Mouse (Mus musculus) lung, postnatal 36 days (tissue): ENCODE measurements at regions not wholly inside any gene's neighbourhood (a gene's known extent, or its start where the extent isn't known, plus 50 kb on each side); places are given as distances from the start of the nearest gene placed in this dataset.

ENCODE experiments used
- DNase-seq: peaks from one replicate; pipeline ENCODE4 v3.0.0; 2022; ENCODE audit warnings: mixed read lengths

DNA sequence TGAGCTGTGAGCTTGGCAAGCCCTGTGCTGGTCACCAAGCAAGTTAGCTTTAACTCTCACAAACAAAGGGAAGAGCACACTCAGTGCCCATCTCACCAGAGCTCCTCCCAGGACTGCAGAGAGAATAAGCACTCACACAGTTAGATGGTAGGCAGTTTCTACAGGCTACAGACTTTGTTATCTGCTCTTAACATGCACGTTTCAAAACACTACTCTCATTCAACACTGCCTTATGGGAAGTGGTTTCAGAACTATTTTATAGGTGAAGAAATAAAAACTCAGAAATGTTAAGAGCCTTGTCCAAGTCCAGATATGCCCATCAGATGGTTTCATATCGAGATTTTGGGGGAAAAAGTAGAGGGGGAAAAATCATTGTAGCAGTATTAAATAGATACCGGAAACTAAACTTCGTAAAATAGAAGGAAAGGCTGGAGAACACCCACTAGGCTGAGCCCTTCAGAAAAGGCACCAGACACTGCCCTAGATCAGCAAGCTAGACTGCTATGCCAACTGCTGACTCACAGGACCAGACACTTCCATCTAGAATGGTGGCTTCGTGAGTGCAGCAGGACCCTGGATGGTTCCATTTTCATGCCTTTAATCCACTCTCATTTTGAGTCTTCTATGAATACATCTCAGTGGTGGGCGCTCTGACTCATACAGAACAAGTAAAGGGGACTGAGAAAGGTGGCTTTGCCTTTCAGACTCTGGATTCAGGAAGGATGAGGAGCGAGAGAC, 51.3 kb upstream of the Serbp1 start:
- no peak for DNase-seq

DNA sequence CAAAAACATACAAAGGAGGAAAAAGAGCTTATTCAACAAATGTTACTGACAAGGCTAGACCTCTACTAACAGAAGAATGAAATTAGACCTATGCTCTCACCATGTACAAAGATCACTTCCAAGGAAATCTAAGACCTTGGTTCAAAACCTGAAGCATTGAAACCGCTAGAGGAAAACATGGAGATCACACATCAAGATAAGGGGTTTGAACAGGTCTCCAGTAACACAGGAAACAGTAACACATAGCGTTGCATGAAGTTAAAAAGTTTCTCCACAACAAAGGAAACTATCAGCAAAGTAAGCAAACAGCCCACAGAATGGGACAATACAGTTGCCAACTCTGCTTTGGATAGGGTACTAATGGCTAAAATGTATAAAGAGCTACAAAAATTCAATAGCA, 53.3 kb upstream of the Serbp1 start:
- no peak for DNase-seq

DNA sequence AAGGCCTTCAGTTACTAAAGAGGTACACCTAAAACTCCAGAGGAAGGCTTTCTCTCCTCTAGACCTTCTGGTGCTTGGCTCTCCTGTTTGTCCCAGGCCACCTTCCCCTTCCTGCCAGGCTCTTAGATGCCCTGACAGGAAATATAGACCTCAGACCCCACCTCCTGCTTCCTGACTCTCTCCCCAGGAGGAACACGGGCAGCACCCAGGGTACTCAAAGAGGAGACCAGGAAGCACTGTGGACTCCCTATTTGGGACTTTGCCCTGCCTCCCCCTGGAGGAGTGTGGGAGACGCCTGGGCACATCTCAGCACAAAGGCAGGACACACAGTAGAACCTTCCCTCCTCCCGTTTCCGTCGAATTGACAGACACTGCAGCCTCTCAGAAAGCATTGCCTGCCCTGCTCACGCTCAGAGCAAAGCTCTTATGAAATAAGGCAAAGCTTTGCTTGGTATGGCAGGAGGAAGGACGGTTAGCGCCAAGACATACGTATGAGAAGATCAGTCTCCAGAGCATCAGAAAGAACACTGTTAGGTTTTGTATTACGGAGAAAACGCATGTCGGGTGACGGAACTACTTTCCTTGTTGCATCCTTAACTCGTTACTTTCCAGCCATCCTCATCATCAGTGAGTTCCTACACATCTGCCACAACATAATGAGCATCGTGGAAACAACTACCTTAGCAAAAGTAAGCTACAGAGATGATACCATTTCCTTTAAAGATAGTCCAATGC, 54.3 kb upstream of the Serbp1 start:
- DNase-seq, result no peak

DNA sequence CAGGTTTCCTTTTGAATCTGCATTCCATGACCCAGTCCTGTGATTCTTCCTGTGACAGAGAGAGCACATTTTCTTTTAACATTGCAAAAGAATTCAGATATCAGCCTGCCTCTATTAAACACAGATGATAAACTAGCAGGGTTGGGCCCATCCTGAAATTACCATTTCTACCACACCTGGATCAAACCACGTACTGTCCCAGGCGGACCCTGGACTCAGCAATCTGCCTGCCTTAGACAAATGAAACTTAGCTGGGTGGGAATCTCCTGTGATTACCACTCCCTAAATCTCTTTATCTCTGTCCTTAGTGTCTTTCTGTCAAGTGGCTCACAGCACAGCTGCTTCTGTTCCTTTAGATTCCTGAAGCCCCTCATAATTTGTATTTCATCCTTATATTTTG, 55.5 kb upstream of the Serbp1 start:
- no peak for DNase-seq

DNA sequence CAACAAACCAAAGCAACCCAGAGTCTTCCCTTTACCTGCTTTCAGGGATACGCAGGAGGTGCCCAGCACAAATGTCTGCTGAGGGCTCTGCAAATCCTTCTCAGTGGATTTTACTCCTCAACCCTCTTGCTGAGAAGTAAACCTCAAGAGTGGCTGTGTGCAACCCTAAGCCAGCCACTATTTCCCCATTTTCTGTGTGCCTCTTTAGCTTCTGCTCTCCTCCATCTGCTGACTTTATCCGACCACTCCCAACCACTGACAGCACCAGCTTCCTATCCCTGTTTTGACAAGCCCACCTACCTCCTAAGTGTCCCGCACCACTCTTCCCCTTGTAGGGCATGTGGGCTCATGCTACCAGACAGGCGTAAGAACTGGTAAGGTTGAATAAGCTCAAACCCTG, 56.5 kb upstream of the Serbp1 start:
- no peak for DNase-seq

DNA sequence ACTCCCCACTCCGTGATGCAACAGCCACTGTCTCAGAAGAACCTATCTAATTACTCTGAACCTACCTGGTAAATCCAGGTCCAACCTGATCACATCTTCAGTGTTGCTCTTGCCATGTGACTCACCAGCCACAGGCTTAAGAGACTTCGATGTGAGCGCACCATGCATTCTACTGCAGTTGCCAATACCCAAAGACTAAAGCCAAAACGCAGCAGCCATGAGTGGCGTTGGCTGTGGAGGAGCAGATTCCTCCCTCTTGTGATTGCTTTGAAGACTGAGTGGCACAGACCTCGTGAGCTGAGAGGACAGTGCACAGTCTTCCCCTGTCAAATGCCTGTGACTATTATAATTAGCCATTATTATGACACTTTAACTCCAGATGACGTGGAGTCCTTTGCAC, 58.6 kb upstream of the Serbp1 start:
- no peak for DNase-seq

DNA sequence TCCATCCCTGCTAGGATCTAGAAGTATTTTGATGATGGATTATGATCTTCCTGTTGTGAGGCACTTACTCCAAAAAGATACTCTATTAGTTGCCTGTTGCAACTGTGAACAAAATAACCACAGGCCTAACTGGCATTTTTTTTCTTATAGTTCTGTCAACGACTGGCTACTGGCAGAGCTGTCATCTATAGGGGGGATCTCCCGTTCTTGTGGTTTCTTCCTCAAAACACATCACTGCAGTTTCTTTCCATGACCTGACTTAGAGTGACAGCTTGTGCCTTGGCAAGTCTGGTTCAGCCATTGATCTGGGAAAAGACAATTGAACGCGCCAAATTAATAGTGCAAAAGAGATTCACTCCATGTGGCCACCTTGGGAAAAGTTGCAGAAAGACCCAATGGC, 59.4 kb upstream of the Serbp1 start:
- no peak for DNase-seq

DNA sequence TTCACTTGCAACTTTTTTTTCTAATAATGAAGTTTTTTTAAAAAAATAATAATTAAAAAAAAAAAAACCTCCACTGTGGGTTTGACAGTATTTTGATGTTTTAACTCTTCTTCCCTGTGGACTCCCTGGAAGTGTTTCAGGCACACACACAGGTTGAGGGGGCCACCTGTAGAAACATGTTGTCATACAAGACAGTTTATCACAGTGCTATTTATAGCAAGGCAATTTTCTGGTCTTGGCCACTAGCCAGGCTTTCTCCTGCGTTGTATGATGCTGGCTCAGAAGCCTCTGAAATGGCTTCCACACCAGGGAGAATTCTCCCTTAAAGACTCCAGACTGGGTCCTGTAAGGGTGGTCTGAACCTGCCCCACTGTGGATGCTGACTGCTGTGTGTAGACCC, 59.9 kb upstream of the Serbp1 start:
- no peak for DNase-seq

DNA sequence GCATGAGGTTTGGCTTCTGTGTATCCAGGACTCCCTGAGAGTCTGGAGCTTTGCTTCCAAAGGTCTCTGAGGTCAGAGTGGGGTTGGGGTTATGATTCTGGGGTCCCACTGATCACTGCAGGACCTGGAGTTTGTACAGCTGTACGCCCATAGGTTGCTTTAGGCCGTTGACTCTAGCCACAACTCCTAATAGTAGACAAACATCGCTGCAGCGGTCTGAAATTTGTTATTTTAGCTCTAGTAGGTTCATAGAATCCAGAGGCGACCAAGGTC, 67.4 kb upstream of the Serbp1 start:
- no peak for DNase-seq

DNA sequence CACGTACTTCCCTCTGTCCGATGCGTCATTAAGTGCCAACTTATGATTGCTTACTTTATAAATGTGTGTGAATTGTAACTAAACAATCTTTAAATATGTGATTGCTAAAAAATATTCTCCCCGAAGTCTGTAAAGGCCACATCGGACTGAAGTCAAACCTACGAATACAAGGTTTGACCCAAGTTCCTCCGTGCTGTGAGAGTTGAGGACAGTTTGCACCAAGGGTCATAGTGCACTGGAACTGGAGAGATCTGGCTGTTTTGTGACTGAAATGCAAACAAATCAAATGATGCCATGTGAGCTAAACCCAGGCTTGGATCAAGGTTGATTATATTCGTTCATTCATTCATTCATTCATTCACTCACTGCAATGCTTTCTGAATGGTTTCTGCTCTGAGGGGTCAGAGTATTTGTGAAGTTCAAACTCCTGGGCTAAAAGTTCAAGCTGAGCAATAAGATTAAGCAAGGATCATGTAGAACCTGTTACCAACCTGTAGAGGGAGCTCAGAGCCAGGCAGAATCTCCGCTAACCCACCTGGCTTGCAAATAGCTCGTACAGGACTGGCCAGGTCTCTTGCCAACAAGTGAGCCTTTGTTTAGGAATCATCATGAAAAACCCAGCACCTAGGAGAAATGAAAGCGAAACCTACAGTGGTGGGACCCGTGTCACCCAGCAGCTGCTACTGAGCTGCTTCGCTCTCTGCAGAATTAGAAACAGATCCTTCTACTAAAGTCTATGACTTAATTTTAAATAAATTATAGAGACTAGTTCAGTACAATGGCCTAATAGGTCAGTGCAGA, 67.9 kb upstream of the Serbp1 start:
- DNase-seq, result peak; percentile 77

DNA sequence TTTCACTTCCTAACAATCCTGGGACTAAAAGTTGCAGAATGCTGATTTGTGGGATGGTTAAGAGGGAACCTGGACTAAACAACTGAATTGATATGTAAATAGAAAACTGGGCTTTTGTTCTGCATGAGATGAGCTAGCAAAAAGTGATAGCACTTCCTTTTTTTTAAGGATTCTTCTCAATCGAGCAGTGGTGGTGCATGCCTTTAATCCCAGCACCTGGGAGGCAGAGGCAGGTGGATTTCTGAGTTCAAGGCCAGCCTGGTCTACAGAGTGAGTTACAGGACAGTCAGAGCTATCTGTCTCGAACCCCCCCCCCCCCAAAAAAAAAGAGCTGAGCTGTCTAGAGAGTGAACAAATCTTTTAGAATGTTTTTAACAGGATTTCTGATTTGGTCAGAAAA, 69.2 kb upstream of the Serbp1 start:
- no peak for DNase-seq

DNA sequence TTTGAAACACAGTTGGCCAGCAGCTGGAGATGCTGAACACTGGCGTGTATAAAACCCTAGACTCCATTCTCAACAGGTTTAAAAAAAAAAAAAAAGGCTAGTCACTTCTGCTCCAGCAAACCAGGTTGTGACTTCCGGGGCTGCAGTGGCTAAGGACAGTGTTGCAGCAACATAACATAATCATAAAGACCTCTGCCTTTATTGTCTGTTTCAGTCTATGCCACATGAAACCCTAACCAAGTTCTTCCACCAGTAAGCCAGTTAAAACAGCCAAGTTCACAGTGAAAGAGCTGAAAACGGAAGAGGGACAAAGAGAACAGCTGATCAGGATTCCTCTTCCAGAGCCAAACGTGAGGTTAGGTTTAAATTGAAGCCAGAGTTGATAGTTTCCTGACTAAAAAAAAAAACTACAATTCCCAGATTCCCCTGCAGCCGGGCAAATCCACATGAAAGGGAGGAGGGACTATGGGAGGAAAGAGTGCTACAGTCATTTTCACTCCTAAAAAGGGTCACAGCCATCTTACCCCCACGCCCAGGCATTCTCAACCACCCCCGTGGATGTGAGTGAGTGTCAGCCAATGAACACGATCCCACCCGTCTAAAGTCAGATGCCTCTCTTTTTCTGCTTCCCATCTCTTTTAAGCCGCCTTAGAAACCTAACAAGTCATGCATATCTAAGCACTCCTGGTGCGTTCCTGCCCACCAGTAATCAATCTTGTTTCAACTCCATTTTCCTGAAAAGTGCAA, 69.8 kb upstream of the Serbp1 start:
- peak; percentile 70 for DNase-seq

DNA sequence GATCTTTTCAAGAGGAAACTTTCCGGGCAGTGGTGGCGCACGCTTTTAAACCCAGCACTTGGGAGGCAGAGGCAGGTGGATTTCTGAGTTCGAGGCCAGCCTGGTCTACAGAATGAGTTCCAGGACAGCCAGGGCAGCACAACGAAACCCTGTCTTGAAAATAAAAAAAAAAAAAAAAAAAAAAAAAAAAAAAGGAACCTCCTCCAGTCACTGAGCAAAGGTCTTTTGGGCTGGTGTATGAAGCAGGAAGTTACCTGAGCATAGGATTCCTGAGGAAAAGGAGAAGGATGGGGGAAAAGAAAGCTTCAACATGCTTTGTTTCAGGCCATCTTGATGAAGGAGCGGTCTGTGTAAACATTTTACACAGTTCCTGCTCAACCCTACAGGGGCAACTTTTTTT, 72.9 kb upstream of the Serbp1 start:
- no peak for DNase-seq

DNA sequence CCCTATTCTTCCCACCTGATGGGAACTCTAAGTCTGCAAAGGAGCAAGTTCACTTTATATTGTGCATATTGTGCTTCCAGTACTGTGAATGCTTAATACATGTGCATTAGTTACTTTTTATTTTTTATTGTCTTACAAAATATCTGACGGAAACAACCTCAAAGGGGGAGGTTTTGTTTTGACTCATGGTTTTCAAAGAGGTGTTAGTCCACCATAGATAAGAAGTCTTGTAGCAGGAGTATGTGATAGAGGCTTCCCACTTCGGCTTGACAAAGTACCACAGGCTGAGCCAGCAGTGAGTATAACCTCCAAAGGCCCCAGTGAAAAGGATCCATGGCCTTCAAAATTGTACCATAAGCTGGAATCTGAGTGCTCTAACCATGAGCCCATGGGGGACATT, 74.0 kb upstream of the Serbp1 start:
- no peak for DNase-seq

DNA sequence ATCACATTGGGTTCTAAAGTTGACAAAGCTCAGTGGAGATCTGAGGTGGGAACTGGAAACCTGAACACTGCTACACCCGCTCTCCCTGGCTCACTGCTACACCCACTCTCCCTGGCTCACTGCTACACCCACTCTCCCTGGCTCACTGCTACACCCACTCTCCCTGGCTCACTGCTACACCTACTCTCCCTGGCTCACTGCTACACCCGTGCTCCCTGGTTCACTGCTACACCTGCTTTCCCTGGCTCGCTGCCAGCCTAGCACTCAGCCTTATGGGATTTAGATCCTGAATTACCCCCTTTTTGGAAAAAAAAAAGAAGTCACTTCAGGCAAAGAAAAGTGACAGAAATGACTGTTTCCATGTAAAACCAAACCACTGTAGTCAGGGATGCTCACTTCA, 75.2 kb upstream of the Serbp1 start:
- no peak for DNase-seq

DNA sequence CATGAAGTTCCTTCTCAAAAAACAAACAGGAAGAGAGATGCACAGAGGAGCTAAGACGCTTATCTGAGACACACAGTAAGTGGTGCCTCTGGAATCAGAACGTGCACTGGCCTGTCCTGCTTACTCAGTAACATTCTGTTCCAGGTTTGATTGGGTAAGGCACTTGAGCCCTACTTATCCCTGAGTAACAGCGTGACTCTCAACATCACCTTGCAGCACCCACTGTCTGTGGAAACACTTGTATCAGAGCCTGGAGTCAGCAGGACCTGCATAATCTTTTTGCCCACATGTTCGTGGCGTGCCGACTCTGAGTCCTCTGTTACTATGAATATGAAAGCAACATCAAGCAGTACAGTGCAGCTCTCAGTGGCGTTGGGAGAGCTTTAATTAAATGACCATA, 76.4 kb upstream of the Serbp1 start:
- peak; percentile 89 for DNase-seq

DNA sequence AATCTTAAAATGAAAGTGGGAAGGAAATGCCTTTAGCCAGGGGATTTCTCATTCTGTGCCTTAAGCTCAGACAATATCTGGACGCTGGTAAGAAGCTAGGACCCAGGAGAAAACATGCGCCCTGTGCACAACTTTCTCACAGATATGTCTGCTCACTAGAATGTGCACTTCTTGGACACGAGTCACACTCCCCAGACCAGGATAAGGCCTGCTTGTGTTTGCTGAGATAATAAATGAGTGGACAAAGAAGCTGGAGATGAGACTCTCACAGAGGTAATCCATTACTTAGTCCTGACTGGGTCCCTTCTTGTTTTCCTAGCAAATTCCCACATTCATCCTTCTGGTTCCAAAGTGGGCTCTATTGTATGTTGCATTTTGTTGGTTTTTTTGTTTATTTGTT, 77.4 kb upstream of the Serbp1 start:
- no peak for DNase-seq

DNA sequence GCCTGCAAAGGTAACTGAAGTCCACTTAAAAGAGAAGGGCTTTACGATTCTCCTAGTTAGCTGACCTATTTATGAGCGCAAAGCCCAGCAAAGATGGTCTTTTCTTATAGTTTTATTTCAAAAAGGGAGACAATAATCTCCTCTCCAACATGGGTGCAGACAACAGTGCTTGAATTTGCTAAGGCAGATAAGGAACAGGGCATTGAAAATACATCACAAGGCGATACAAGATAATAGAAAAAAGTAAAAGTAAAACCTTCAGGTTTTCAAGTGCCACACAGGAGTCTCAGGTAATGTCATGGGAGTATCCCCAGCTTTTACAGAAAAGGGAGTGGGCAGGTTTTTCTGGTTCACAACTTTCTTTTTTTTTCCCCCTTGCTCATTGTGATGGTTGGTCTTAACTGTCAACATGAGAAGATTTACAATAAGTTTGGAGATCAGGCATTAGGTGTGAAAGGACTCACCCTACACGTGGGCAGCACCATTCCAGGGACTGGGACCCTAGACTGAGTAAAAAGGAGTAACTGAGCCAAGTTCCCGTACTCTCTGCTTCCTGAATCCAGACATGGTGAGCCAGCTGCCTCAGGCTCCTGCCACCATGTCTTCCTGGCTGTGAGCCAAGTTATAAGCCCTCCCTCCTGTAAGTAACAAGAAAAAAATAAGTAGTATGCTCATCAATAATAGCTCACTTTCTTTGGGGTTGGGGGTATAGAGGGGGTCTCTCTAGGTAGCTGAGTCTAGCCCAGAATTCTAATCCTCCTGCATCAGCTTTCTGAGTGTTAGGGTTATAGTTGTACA, 78.1 kb upstream of the Serbp1 start:
- no peak for DNase-seq

DNA sequence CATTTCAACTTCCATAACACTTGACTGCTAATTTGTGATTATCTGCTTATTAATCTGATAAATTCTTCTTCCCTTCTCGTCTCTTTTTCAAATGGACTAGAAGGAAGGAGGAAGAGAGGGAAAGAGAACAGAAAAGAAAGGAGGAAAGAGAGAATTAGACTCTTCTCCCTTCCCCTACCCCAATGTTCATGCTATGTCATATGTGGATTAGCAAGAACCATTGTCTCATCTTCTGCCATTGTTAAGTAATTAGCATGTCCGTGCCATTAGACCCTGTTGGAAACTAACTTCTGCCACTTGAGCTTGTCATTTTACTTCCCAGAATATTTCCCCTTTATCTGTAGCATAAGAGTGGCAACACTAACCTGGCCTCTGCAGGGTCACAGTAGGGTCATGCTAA, 78.8 kb upstream of the Serbp1 start:
- DNase-seq, result no peak

DNA sequence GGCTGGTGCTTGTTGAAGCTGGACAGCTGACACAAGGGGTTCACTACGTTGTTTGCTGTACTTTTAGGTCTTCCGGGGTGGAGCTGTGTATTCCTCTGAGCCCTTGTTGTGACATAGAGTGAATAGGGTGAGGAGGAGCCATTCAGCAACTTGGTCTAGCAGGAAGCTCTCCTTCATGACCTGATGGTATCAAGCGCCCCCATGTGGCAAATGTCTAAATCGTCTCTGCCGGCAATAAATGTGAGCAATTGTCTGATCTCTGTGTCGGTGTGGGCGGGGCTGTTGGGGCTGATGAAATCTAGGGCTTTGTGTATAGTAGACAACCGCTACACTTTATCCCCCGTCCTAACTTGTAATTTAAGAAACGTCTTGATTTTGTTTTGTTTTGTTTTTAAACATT, 79.2 kb upstream of the Serbp1 start:
- DNase-seq, result peak; percentile 96

DNA sequence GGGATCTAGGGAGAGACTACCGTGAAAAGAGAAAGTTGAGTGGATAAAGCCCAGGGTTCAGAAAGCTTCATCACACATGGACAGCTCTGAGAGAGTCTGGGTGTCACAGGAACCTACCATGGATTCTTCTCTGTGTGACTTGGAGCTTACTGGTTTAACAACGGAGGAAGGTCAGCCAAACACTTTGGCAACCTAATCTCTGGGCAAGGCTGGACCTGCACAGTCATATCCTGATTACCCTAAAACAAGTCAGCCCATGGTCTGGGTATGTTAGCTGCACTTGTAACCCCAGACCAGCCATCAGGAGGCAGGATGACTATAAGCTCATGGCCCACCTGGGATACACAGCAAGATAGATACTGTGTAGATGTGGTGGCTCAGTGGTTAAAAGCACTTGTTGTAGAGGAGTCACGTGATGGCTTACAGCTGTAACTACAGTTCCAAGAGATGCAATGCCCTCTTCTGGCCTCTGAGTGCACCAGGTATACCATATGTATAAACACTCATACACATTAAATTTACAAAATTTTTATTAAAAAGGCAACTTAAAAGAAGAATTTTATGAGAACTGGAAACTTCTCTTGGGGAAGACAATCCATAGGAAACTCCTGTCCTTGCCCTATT, 85.0 kb upstream of the Serbp1 start:
- no peak for DNase-seq

DNA sequence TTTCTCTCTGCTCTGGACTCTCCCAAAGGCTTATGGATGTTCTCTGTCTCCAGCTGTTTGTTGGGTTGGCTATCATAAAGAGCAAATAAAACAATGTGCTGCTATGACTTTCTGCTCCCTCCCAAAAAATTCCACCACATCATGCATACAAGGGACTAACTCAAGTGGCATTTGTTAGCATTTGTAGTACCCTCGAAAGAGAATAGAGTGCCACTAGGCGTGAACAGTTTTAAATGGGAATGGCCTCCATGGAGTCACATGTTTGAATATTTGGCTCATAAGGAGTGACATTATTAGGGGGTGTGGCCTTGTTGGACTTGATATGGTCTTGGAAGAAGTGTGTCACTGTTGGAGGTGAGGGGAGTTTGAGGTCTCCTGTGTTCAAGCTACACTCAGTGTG, 86.5 kb upstream of the Serbp1 start:
- DNase-seq, result peak; percentile 33
